Mouse (Mus musculus): Measurements from ENCODE around the gene Dcun1d2. TPM values are rescaled to one million over a fixed set of nuclear protein-coding genes. Genes with fewer than 3 reads are reported as not detected.

Dcun1d2 gene
- polyA plus RNA-seq, 1 experiment from 2014 or later, result 30.9 TPM

- H3K27me3 ChIP-seq (ENCODE audit: control insufficient read depth, insufficient read depth, low read length), result no peaks in the 10 kb centered on the region
- peaks cover 65% of the 10 kb centered on the region for H3K36me3 ChIP-seq (ENCODE audit: control insufficient read depth, insufficient read depth, low read length)
- H3K9me3 ChIP-seq (ENCODE audit: control insufficient read depth, low read length), result no peaks in the 10 kb centered on the region
- H3K4me1 ChIP-seq (ENCODE audit: control insufficient read depth in 2 of 2, insufficient read depth in 2 of 2, low read length in 2 of 2), result no peaks in the 10 kb centered on the region
- H3K4me2 ChIP-seq (ENCODE audit: low read length), result no peak overlapping the region
- H3K4me3 ChIP-seq (ENCODE audit: control insufficient read depth in 1 of 2, insufficient read depth in 1 of 2, low read depth in 1 of 2, low read length in 2 of 2), result no peak overlapping the region
- ATAC-seq (ENCODE audit: insufficient number of reproducible peaks, insufficient read depth, low FRiP score, low read depth), result no peak
- no peak overlapping the region for H3K27ac ChIP-seq (replicated peaks in 1 of 2; ENCODE audit: control insufficient read depth in 1 of 2, insufficient read depth in 1 of 2, low read depth in 2 of 2, low read length in 2 of 2)
- WGBS, result 81% methylated on average over 9 of the region's 9 CpGs
- no peak overlapping the region for H3K9ac ChIP-seq (ENCODE audit: low read length)
Observed at GRCm38 (mm10) chr8:13306916-13307315, 19.0 kb upstream of the Dcun1d2 start.

GRCm38 (mm10) chr8:13306309-13306909 is 18.5 kb upstream of the Dcun1d2 start:
- no peaks in the 10 kb centered on the region for H3K4me1 ChIP-seq (ENCODE audit: control insufficient read depth in 2 of 2, insufficient read depth in 2 of 2, low read length in 2 of 2)

GRCm38 (mm10) chr8:13305884-13306283 is 18.0 kb upstream of the Dcun1d2 start:
- Histone ChIP-seq H3K4me2 (ENCODE audit: low read length) (no peak overlapping the region), H3K9me3 (ENCODE audit: control insufficient read depth, low read length) (no peaks in the 10 kb centered on the region), H3K4me1 (ENCODE audit: control insufficient read depth in 2 of 2, insufficient read depth in 2 of 2, low read length in 2 of 2) (no peaks in the 10 kb centered on the region), H3K4me3 (ENCODE audit: control insufficient read depth in 1 of 2, insufficient read depth in 1 of 2, low read depth in 1 of 2, low read length in 2 of 2) (no peak overlapping the region), H3K36me3 (ENCODE audit: control insufficient read depth, insufficient read depth, low read length) (peaks cover 69% of the 10 kb centered on the region), H3K27ac (replicated peaks in 1 of 2; ENCODE audit: control insufficient read depth in 1 of 2, insufficient read depth in 1 of 2, low read depth in 2 of 2, low read length in 2 of 2) (no peak overlapping the region), H3K27me3 (ENCODE audit: control insufficient read depth, insufficient read depth, low read length) (no peaks in the 10 kb centered on the region), H3K9ac (ENCODE audit: low read length) (no peak overlapping the region)
- 94% methylated on average over 4 of the region's 4 CpGs for WGBS
- no peak for ATAC-seq (ENCODE audit: insufficient number of reproducible peaks, insufficient read depth, low FRiP score, low read depth)

More at GRCm38 (mm10) chr8:13306309-13306909, 18.5 kb upstream of the Dcun1d2 start:
- peaks cover 69% of the 10 kb centered on the region for H3K36me3 ChIP-seq (ENCODE audit: control insufficient read depth, insufficient read depth, low read length)
- H3K4me3 ChIP-seq (ENCODE audit: control insufficient read depth in 1 of 2, insufficient read depth in 1 of 2, low read depth in 1 of 2, low read length in 2 of 2), result no peak overlapping the region
- no peaks in the 10 kb centered on the region for H3K27me3 ChIP-seq (ENCODE audit: control insufficient read depth, insufficient read depth, low read length)
- 57% methylated on average over 7 of the region's 7 CpGs for WGBS
- H3K4me2 ChIP-seq (ENCODE audit: low read length), result no peak overlapping the region
- ATAC-seq (ENCODE audit: insufficient number of reproducible peaks, insufficient read depth, low FRiP score, low read depth), result no peak
- no peak overlapping the region for H3K27ac ChIP-seq (replicated peaks in 1 of 2; ENCODE audit: control insufficient read depth in 1 of 2, insufficient read depth in 1 of 2, low read depth in 2 of 2, low read length in 2 of 2)
- no peak overlapping the region for H3K9ac ChIP-seq (ENCODE audit: low read length)
- no peaks in the 10 kb centered on the region for H3K9me3 ChIP-seq (ENCODE audit: control insufficient read depth, low read length)

DNA sequence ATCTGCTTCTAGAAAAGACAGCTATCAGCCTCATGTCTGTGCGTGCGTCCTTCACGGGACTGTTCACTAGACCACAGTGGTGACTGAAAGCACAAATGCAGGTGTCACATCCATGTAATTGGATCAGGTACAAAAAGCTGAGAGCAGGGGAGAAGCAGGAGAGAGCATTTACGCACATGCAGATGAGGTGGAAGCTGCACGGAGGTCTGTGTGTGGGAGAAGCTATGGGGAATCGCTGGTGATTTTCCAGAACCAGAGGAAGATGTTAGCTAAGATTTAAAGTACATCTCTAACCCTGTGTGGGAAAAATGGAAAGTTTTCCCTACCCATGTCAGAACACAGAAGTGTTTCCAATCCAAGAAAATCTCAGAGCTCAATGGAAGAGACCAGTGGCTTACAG is 17.5 kb upstream of the Dcun1d2 start:
- no peak for ATAC-seq (ENCODE audit: insufficient number of reproducible peaks, insufficient read depth, low FRiP score, low read depth)
- H3K9me3 ChIP-seq (ENCODE audit: control insufficient read depth, low read length), result no peaks in the 10 kb centered on the region
- no peak overlapping the region for H3K4me2 ChIP-seq (ENCODE audit: low read length)
- 92% methylated on average over 6 of the region's 6 CpGs for WGBS
- H3K9ac ChIP-seq (ENCODE audit: low read length), result no peak overlapping the region
- H3K4me3 ChIP-seq (ENCODE audit: control insufficient read depth in 1 of 2, insufficient read depth in 1 of 2, low read depth in 1 of 2, low read length in 2 of 2), result no peak overlapping the region
- peaks cover 69% of the 10 kb centered on the region for H3K36me3 ChIP-seq (ENCODE audit: control insufficient read depth, insufficient read depth, low read length)
- no peak overlapping the region for H3K27ac ChIP-seq (replicated peaks in 1 of 2; ENCODE audit: control insufficient read depth in 1 of 2, insufficient read depth in 1 of 2, low read depth in 2 of 2, low read length in 2 of 2)
- H3K27me3 ChIP-seq (ENCODE audit: control insufficient read depth, insufficient read depth, low read length), result no peaks in the 10 kb centered on the region
- no peaks in the 10 kb centered on the region for H3K4me1 ChIP-seq (ENCODE audit: control insufficient read depth in 2 of 2, insufficient read depth in 2 of 2, low read length in 2 of 2)

DNA sequence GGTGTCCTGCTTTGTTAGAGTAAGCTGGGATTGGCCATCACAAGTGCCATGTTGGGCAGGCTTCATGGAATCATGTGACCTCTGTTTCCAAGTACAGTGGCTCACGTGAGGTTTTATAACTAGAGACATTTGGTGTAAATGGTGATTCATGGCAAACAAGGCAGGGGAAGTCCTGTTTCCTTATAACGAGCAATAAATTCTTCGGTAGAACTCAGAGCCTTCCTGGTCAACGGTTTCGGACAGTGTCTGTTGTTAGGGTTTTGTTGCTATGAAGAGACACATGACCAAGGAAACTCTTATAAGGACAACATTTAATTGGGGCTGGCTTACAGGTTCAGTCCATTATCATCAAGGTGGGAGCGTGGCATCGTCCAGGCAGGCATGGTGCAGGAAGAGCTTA is 13.1 kb upstream of the Dcun1d2 start:
- no peak overlapping the region for H3K4me3 ChIP-seq (ENCODE audit: control insufficient read depth in 1 of 2, insufficient read depth in 1 of 2, low read depth in 1 of 2, low read length in 2 of 2)
- no peaks in the 10 kb centered on the region; the same call in 1 of the 2 replicates for H3K9me3 ChIP-seq (ENCODE audit: control insufficient read depth, low read length)
- no peaks in the 10 kb centered on the region for H3K4me1 ChIP-seq (ENCODE audit: control insufficient read depth in 2 of 2, insufficient read depth in 2 of 2, low read length in 2 of 2)
- WGBS, result 91% methylated on average over 7 of the region's 7 CpGs
- H3K27ac ChIP-seq (replicated peaks in 1 of 2; ENCODE audit: control insufficient read depth in 1 of 2, insufficient read depth in 1 of 2, low read depth in 2 of 2, low read length in 2 of 2), result no peak overlapping the region
- no peak overlapping the region for H3K4me2 ChIP-seq (ENCODE audit: low read length)
- no peak for ATAC-seq (ENCODE audit: insufficient number of reproducible peaks, insufficient read depth, low FRiP score, low read depth)
- H3K9ac ChIP-seq (ENCODE audit: low read length), result no peak overlapping the region
- peaks cover 85% of the 10 kb centered on the region for H3K36me3 ChIP-seq (ENCODE audit: control insufficient read depth, insufficient read depth, low read length)
- H3K27me3 ChIP-seq (ENCODE audit: control insufficient read depth, insufficient read depth, low read length), result no peaks in the 10 kb centered on the region

DNA sequence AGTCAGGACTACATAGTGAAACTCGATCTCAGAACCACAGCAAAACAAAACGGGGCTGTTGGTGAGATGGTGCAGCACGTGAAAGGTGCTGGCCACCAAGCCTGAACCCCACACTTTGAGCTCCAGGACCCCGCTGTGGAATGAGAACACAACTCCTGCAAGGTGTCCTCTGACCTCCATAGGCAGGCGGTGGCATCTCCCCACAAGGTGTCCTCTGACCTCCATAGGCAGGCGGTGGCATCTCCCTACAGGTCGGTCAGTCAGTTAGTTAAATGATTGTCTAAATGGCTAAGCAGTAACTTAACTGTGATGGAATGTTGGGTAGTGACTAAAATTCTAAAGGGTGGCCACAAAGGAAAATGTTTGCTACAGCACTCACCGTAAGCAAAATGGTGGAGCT is 11.6 kb upstream of the Dcun1d2 start:
- H3K9me3 ChIP-seq (ENCODE audit: control insufficient read depth, low read length), result no peaks in the 10 kb centered on the region; the same call in 1 of the 2 replicates
- 95% methylated on average over 8 of the region's 8 CpGs for WGBS
- H3K36me3 ChIP-seq (ENCODE audit: control insufficient read depth, insufficient read depth, low read length), result peaks cover 85% of the 10 kb centered on the region
- H3K9ac ChIP-seq (ENCODE audit: low read length), result no peak overlapping the region
- no peaks in the 10 kb centered on the region for H3K27me3 ChIP-seq (ENCODE audit: control insufficient read depth, insufficient read depth, low read length)
- no peak overlapping the region for H3K27ac ChIP-seq (replicated peaks in 1 of 2; ENCODE audit: control insufficient read depth in 1 of 2, insufficient read depth in 1 of 2, low read depth in 2 of 2, low read length in 2 of 2)
- no peak for ATAC-seq (ENCODE audit: insufficient number of reproducible peaks, insufficient read depth, low FRiP score, low read depth)
- H3K4me3 ChIP-seq (ENCODE audit: control insufficient read depth in 1 of 2, insufficient read depth in 1 of 2, low read depth in 1 of 2, low read length in 2 of 2), result no peak overlapping the region
- H3K4me1 ChIP-seq (ENCODE audit: control insufficient read depth in 2 of 2, insufficient read depth in 2 of 2, low read length in 2 of 2), result no peaks in the 10 kb centered on the region
- no peak overlapping the region for H3K4me2 ChIP-seq (ENCODE audit: low read length)

DNA sequence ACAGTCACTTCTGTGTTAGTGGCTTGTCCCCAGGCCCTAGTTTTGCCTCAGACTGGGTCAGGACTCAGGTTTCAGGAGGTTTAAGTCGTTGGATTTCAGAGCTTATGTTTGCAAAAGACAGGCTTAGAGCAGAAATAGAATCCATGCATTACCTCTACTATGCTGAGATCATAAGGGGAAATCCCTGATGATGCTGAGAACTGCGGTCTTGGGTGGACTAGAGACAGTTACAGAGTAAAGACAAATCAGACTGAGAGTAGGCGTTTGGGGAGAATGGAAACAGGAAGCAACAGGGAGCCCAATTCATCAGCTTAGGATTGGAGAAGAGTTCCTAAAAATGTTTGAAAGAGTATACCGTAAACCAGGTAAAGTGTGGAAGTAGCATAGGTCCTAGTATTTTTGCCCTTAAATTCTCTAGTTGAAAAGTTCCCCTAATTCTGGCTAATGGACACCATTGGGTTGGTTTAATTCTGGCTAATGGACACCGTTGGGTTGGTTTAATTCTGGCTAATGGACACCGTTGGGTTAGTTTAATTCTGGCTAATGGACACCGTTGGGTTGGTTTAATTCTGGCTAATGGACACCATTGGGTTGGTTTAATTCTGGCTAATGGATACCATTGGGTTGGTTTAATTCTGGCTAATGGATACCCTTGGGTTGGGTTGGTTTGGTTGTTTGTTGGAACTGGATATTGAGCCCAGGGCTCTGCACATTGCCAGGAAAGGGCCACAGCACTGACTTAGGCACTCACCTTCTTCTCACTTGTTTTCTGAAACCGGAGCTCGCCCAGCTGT is 5.9 kb upstream of the Dcun1d2 start:
- Histone ChIP-seq H3K4me2 (ENCODE audit: low read length) (no peak overlapping the region), H3K27ac (replicated peaks in 1 of 2; ENCODE audit: control insufficient read depth in 1 of 2, insufficient read depth in 1 of 2, low read depth in 2 of 2, low read length in 2 of 2) (no peak overlapping the region), H3K4me1 (ENCODE audit: control insufficient read depth in 2 of 2, insufficient read depth in 2 of 2, low read length in 2 of 2) (peaks cover 0 to 2% of the 10 kb centered on the region in 2 experiments; a peak in 2 of 4 replicates), H3K27me3 (ENCODE audit: control insufficient read depth, insufficient read depth, low read length) (no peaks in the 10 kb centered on the region), H3K9ac (ENCODE audit: low read length) (no peak overlapping the region), H3K4me3 (ENCODE audit: control insufficient read depth in 1 of 2, insufficient read depth in 1 of 2, low read depth in 1 of 2, low read length in 2 of 2) (no peak overlapping the region), H3K36me3 (ENCODE audit: control insufficient read depth, insufficient read depth, low read length) (peaks cover 73% of the 10 kb centered on the region), H3K9me3 (ENCODE audit: control insufficient read depth, low read length) (no peaks in the 10 kb centered on the region)
- WGBS, result 90% methylated on average over 9 of the region's 9 CpGs
- ATAC-seq (ENCODE audit: insufficient number of reproducible peaks, insufficient read depth, low FRiP score, low read depth), result no peak
